Mouse (Mus musculus): ENCODE measurements around the gene Chst10. TPM values are rescaled to one million over a fixed set of nuclear protein-coding genes. Genes with fewer than 3 reads are reported as not detected.

The Chst10 gene
- polyA plus RNA-seq (2015; fragmentation: Nextera tagmentation; extraction: Ambion mirVana), result 50.4 and 55.6 TPM in 2 replicates

DNA sequence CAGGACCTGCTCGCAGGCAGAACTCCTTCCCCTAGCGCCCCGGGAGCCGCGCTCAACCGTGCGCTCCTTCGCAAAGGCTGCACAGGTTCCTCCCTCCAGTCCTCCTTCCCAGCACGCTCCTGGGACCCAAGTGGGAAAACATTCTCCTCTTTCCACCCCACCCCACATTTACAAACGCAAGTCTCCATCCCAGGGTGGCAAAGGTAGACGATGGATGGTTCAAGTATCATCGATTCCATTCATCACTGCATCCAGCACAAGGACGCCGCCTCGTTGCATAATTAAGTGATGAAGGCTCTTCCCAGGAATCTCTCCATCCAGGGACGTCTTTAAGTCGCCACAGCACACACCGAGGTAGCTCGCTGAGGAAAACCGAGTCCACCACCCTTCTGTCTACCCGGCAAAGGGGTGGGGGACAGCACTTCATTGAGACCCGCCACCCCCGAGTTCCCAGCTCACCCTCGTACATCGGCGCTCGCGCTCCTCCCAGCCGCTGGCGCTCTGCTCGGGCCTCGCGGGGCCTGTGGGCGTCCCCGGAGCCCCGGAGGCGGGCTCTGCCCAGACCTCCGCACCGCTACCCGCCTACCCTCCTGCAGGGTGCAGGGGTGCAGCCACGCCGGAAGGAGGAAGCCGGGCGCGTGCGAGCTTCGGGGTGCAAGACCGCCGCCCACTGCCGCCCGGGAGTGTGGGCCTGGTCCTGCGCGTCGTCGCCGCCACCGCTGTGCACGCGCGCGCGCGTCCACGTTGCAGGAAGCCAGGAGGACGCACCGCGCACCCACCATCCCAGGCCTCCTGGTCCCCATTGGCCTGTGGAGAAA, at the start of gene Chst10:
Gene Chst10 (minus strand): TSS at position 731 of the 818 bp plus-strand sequence.
- H3K4me2 ChIP-seq (ENCODE audit: low read length), result peak within 1 kb of the TSS; percentile 75
- H3K4me3 ChIP-seq (ENCODE audit: low read length), result peak within 1 kb of the TSS; percentile 63
- under 1% methylated on average over 66 of the region's 67 CpGs for WGBS
- no peaks in the 10 kb centered on the region for H3K9me3 ChIP-seq (ENCODE audit: control insufficient read depth, low read length)
- H3K36me3 ChIP-seq (ENCODE audit: control insufficient read depth, insufficient read depth, low read length), result no peaks in the 10 kb centered on the region
- H3K9ac ChIP-seq (ENCODE audit: low read depth, low read length), result peak within 1 kb of the TSS; percentile 84
- H3K4me1 ChIP-seq (ENCODE audit: control insufficient read depth, insufficient read depth, low read depth, low read length), result peaks cover 26% of the 10 kb centered on the region
- H3K27ac ChIP-seq (ENCODE audit: low read depth, low read length), result peak within 1 kb of the TSS; percentile 88
- H3K27me3 ChIP-seq (replicated peaks; ENCODE audit: control insufficient read depth, insufficient read depth, low read length), result no peaks in the 10 kb centered on the region
- ATAC-seq, result peak; percentile 93

- H3K4me2 ChIP-seq (ENCODE audit: low read length), result no peak overlapping the region
These were observed 41.6 kb upstream of the Chst10 start for GRCm38 (mm10) chr1:38939608-38940007.

DNA sequence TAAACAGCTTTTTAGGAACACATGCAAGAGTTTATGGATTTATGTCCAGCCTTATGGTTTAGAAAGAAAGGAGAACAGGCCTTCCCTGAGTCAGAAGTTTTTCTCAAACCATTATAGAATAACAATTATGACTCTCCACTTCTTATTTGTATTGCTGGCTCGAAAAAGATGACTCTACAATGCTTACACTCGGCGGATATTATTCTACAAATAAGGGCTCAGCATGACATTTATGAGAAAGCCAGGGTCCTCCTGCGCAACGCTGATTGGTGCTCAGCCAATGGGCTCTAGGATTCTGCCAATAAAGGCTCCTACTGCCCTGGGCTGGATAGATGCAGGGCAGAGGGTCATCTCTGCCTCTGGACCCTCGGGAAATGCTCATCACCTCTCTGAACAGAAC, 40.9 kb upstream of the Chst10 start, which contains the start of gene Nms:
Gene Nms (plus strand): TSS at position 301 of the 400 bp plus-strand sequence.
- WGBS, result 70% methylated on average over 6 of the region's 6 CpGs
- no peak within 1 kb of the TSS for H3K4me2 ChIP-seq (ENCODE audit: low read length)
- no peaks in the 10 kb centered on the region; the same call in 1 of the 2 replicates for H3K27me3 ChIP-seq (replicated peaks; ENCODE audit: control insufficient read depth, insufficient read depth, low read length)
- no peaks in the 10 kb centered on the region for H3K4me1 ChIP-seq (ENCODE audit: control insufficient read depth, insufficient read depth, low read depth, low read length)
- no peak within 1 kb of the TSS for H3K27ac ChIP-seq (ENCODE audit: low read depth, low read length)
- no peaks in the 10 kb centered on the region for H3K9me3 ChIP-seq (ENCODE audit: control insufficient read depth, low read length)
- no peak within 1 kb of the TSS for H3K4me3 ChIP-seq (ENCODE audit: low read length)
- no peak within 1 kb of the TSS for H3K9ac ChIP-seq (ENCODE audit: low read depth, low read length)
- H3K36me3 ChIP-seq (ENCODE audit: control insufficient read depth, insufficient read depth, low read length), result no peaks in the 10 kb centered on the region
- no peak for ATAC-seq

More at GRCm38 (mm10) chr1:38939608-38940007, 41.6 kb upstream of the Chst10 start:
- Histone ChIP-seq H3K4me3 (ENCODE audit: low read length) (no peak overlapping the region), H3K36me3 (ENCODE audit: control insufficient read depth, insufficient read depth, low read length) (no peaks in the 10 kb centered on the region), H3K27ac (ENCODE audit: low read depth, low read length) (no peak overlapping the region), H3K9ac (ENCODE audit: low read depth, low read length) (no peak overlapping the region), H3K27me3 (replicated peaks; ENCODE audit: control insufficient read depth, insufficient read depth, low read length) (no peaks in the 10 kb centered on the region; the same call in 1 of the 2 replicates), H3K4me1 (ENCODE audit: control insufficient read depth, insufficient read depth, low read depth, low read length) (no peaks in the 10 kb centered on the region), H3K9me3 (ENCODE audit: control insufficient read depth, low read length) (no peaks in the 10 kb centered on the region)
- ATAC-seq, result no peak
- 7% methylated on average over 5 of the region's 5 CpGs for WGBS

DNA sequence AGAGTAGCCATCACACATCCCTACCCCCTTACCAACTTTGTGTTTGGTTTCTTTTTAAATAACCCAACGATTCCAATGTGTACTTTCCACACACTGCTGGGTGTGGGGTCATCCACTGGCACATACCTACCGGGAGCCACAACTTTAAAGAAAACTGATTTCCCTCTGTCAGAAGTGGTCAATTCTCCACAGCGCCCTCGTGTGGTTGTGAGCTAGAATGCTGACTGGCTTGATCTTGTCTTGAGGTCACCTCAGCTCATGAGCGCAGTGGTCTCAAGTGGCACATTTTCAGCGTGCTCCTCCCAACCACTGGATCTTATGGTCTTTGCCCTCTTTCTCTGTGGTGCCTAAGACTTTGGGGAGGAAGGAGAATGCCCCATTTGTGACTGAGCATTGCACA, 38.8 kb upstream of the Chst10 start:
- Histone ChIP-seq H3K27me3 (replicated peaks; ENCODE audit: control insufficient read depth, insufficient read depth, low read length) (no peaks in the 10 kb centered on the region; the same call in 1 of the 2 replicates), H3K27ac (ENCODE audit: low read depth, low read length) (no peak overlapping the region), H3K9me3 (ENCODE audit: control insufficient read depth, low read length) (no peaks in the 10 kb centered on the region), H3K36me3 (ENCODE audit: control insufficient read depth, insufficient read depth, low read length) (no peaks in the 10 kb centered on the region), H3K4me2 (ENCODE audit: low read length) (no peak overlapping the region), H3K4me3 (ENCODE audit: low read length) (no peak overlapping the region), H3K9ac (ENCODE audit: low read depth, low read length) (no peak overlapping the region), H3K4me1 (ENCODE audit: control insufficient read depth, insufficient read depth, low read depth, low read length) (no peaks in the 10 kb centered on the region)
- 24% methylated on average over 6 of the region's 6 CpGs for WGBS
- ATAC-seq, result no peak

- Histone ChIP-seq H3K4me3 (ENCODE audit: low read length) (no peak overlapping the region), H3K27me3 (replicated peaks; ENCODE audit: control insufficient read depth, insufficient read depth, low read length) (no peaks in the 10 kb centered on the region; the same call in 1 of the 2 replicates), H3K9ac (ENCODE audit: low read depth, low read length) (no peak overlapping the region), H3K36me3 (ENCODE audit: control insufficient read depth, insufficient read depth, low read length) (no peaks in the 10 kb centered on the region), H3K27ac (ENCODE audit: low read depth, low read length) (no peak overlapping the region), H3K4me2 (ENCODE audit: low read length) (no peak overlapping the region), H3K9me3 (ENCODE audit: control insufficient read depth, low read length) (no peaks in the 10 kb centered on the region), H3K4me1 (ENCODE audit: control insufficient read depth, insufficient read depth, low read depth, low read length) (no peaks in the 10 kb centered on the region)
- 27% methylated on average over 5 of the region's 5 CpGs for WGBS
- ATAC-seq, result no peak
These were observed 36.7 kb upstream of the Chst10 start for GRCm38 (mm10) chr1:38934668-38935067.

GRCm38 (mm10) chr1:38930767-38931166, 32.8 kb upstream of the Chst10 start:
- Histone ChIP-seq H3K36me3 (ENCODE audit: control insufficient read depth, insufficient read depth, low read length) (no peaks in the 10 kb centered on the region), H3K4me2 (ENCODE audit: low read length) (no peak overlapping the region), H3K27ac (ENCODE audit: low read depth, low read length) (no peak overlapping the region), H3K9ac (ENCODE audit: low read depth, low read length) (no peak overlapping the region), H3K4me1 (ENCODE audit: control insufficient read depth, insufficient read depth, low read depth, low read length) (no peaks in the 10 kb centered on the region), H3K4me3 (ENCODE audit: low read length) (no peak overlapping the region), H3K27me3 (replicated peaks; ENCODE audit: control insufficient read depth, insufficient read depth, low read length) (no peaks in the 10 kb centered on the region), H3K9me3 (ENCODE audit: control insufficient read depth, low read length) (no peaks in the 10 kb centered on the region)
- 75% methylated on average over 8 of the region's 8 CpGs for WGBS
- ATAC-seq, result no peak

DNA sequence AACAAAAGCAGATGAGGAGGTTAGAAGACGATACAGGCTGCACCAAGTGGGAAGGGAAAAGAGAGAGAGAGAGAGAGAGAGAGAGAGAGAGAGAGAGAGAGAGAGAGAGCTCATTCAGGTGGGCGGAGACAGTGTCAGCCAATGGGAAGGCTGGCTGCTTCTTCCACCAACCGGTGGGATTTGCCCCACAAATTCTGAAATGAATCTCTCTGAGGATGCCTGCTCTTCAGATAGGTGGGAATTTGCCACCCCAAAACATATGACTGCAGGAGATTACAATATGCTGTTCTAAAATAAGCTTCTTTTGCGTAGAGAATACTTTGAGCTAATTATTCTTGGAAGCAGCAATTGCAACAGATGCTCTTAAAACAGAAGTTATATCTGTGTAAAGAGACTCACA, 31.5 kb upstream of the Chst10 start:
- no peaks in the 10 kb centered on the region for H3K27me3 ChIP-seq (replicated peaks; ENCODE audit: control insufficient read depth, insufficient read depth, low read length)
- no peaks in the 10 kb centered on the region for H3K4me1 ChIP-seq (ENCODE audit: control insufficient read depth, insufficient read depth, low read depth, low read length)
- H3K9ac ChIP-seq (ENCODE audit: low read depth, low read length), result no peak overlapping the region
- H3K4me2 ChIP-seq (ENCODE audit: low read length), result no peak overlapping the region
- no peak overlapping the region for H3K4me3 ChIP-seq (ENCODE audit: low read length)
- no peak for ATAC-seq
- no peak overlapping the region for H3K27ac ChIP-seq (ENCODE audit: low read depth, low read length)
- no peaks in the 10 kb centered on the region for H3K9me3 ChIP-seq (ENCODE audit: control insufficient read depth, low read length)
- no peaks in the 10 kb centered on the region for H3K36me3 ChIP-seq (ENCODE audit: control insufficient read depth, insufficient read depth, low read length)
- 65% methylated on average over 4 of the region's 4 CpGs for WGBS

DNA sequence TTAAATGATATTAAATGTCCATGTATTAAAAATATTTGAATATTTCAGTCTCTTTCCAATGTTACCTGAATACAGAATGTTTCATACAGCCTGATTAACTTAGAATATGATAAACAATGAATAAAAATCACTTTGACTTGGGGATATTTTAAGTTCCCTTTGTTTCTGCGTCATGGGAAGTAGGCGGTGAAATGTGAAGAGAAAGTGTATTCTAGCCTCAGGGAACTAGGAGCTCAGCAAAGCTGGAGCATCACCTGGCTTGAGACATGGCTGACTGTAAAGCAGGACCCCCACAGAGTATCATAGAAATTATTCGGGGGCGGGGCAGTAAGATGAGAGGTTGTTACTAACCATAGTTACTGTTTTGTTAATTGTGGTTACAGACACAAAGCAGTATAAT, 31.0 kb upstream of the Chst10 start:
- Histone ChIP-seq H3K4me1 (ENCODE audit: control insufficient read depth, insufficient read depth, low read depth, low read length) (no peaks in the 10 kb centered on the region), H3K9me3 (ENCODE audit: control insufficient read depth, low read length) (no peaks in the 10 kb centered on the region), H3K27ac (ENCODE audit: low read depth, low read length) (no peak overlapping the region), H3K36me3 (ENCODE audit: control insufficient read depth, insufficient read depth, low read length) (no peaks in the 10 kb centered on the region), H3K4me2 (ENCODE audit: low read length) (no peak overlapping the region), H3K27me3 (replicated peaks; ENCODE audit: control insufficient read depth, insufficient read depth, low read length) (no peaks in the 10 kb centered on the region), H3K4me3 (ENCODE audit: low read length) (no peak overlapping the region), H3K9ac (ENCODE audit: low read depth, low read length) (no peak overlapping the region)
- no peak for ATAC-seq
- 82% methylated on average over 4 of the region's 4 CpGs for WGBS

DNA sequence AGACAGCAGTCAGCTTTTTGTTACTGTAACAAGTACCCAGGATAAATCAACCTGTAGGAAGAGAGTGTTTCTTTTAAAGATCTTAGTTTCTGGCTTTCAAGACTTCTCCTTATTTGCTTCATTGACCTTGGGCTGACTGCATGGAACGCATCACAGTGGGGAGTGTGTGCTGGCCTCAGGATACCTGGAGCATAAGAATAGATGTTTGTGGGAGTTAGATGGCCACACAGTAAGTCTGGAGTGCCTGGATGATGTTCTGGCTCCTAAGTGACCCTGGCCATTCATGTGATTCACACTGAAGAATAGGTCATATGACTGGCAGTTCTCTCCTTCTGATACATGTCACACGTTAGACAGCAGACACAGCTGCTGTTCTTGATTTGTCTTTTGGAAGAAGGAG, 6.0 kb upstream of the Chst10 start:
- Histone ChIP-seq H3K27me3 (replicated peaks; ENCODE audit: control insufficient read depth, insufficient read depth, low read length) (no peaks in the 10 kb centered on the region), H3K9ac (ENCODE audit: low read depth, low read length) (no peak overlapping the region), H3K4me3 (ENCODE audit: low read length) (no peak overlapping the region), H3K9me3 (ENCODE audit: control insufficient read depth, low read length) (no peaks in the 10 kb centered on the region), H3K36me3 (ENCODE audit: control insufficient read depth, insufficient read depth, low read length) (no peaks in the 10 kb centered on the region), H3K27ac (ENCODE audit: low read depth, low read length) (no peak overlapping the region), H3K4me1 (ENCODE audit: control insufficient read depth, insufficient read depth, low read depth, low read length) (no peaks in the 10 kb centered on the region), H3K4me2 (ENCODE audit: low read length) (no peak overlapping the region)
- no peak for ATAC-seq
- WGBS, result 78% methylated on average over 2 of the region's 2 CpGs
